Mouse (Mus musculus): ENCODE data around the gene Cfap44. TPM values are rescaled to one million over a fixed set of nuclear protein-coding genes. Genes with fewer than 3 reads are reported as not detected.
A peak's percentile ranks its signal among the peaks of the same experiment; 100 is the strongest.

Gene Cfap44
- polyA plus RNA-seq, 1 experiment from 2014 or later = 0.32 TPM

DNA sequence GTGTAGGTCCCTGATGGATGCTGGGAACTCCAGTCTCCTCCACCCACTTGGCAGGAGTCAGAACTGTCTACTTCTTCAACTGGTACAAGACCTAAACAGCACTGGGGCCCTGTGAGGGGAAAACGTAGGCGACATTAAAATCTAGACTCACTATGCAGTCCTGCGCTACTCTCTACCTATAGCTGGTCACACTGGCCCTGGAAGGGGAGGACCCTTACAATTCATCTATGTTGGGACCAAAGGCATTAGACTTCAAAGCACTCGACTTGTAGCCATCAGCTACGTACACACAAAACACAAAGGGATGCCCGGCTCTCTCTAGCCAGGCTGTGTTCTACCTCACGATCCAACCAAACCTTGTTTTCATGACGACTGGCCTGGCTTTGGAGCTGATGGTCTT, 91.1 kb downstream of the Cfap44 start:
- Histone ChIP-seq H3K9ac (no peak overlapping the region), H3K4me3 (replicated peaks) (no peak overlapping the region), H3K4me1 (peaks cover 24% of the 10 kb centered on the region), H3K9me3 (replicated peaks) (no peaks in the 10 kb centered on the region), H3K36me3 (peaks cover 60% of the 10 kb centered on the region), H3K27ac (no peak overlapping the region), H3K27me3 (no peaks in the 10 kb centered on the region), H3K4me2 (no peak overlapping the region)
- 81% methylated on average over 8 of the region's 8 CpGs for WGBS
- no peak for ATAC-seq (replicated peaks; ENCODE audit: low FRiP score)

DNA sequence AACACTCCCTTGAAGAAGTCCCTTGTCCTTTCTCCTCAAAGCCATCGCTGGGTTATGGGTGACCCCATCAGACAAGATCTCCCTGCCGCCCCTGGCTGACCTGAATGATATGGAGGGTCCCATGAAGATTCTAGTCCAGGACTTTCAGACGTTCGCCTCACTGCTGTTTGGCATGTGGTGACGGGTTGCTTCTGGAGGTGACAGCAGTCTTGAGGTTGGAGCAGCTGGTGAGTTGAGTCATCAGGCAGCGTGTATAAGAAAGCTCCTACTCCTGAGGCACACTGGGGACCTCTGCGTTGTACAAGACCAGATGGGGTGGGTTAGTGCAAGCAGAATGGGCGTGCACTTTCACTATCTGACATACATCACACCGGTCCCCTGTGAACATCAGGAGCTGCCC, 92.0 kb downstream of the Cfap44 start:
- no peak for ATAC-seq (replicated peaks; ENCODE audit: low FRiP score)
- Histone ChIP-seq H3K27me3 (no peaks in the 10 kb centered on the region), H3K9ac (no peak overlapping the region), H3K27ac (no peak overlapping the region), H3K4me1 (peaks cover 17% of the 10 kb centered on the region), H3K4me2 (no peak overlapping the region), H3K9me3 (replicated peaks) (no peaks in the 10 kb centered on the region), H3K36me3 (peaks cover 69% of the 10 kb centered on the region), H3K4me3 (replicated peaks) (no peak overlapping the region)
- WGBS = 89% methylated on average over 9 of the region's 9 CpGs

DNA sequence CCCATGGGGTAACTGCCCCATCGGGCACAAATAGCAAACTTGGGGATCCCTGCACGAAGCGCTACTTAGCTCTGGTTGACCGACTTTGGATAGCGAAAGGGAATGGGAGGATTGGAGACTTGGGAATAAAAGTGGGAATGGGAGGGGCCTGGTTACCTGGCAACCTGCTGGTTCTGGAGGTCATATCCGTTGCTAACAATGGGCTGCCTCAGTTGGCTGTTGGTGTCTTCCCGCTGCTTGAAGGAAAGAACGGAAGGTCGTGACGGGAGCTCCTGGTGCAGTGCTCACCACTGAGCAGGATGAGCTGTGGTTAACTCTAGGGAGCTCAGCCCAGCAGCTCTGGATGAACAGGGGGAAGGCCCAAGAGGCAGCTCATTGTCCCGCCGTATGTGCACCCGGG, 92.6 kb downstream of the Cfap44 start:
- Histone ChIP-seq H3K4me2 (no peak overlapping the region), H3K27ac (no peak overlapping the region), H3K27me3 (no peaks in the 10 kb centered on the region), H3K9me3 (replicated peaks) (no peaks in the 10 kb centered on the region), H3K4me3 (replicated peaks) (no peak overlapping the region), H3K9ac (no peak overlapping the region), H3K4me1 (peaks cover 12% of the 10 kb centered on the region), H3K36me3 (peaks cover 75% of the 10 kb centered on the region)
- ATAC-seq (replicated peaks; ENCODE audit: low FRiP score) = no peak
- WGBS = 89% methylated on average over 13 of the region's 13 CpGs

DNA sequence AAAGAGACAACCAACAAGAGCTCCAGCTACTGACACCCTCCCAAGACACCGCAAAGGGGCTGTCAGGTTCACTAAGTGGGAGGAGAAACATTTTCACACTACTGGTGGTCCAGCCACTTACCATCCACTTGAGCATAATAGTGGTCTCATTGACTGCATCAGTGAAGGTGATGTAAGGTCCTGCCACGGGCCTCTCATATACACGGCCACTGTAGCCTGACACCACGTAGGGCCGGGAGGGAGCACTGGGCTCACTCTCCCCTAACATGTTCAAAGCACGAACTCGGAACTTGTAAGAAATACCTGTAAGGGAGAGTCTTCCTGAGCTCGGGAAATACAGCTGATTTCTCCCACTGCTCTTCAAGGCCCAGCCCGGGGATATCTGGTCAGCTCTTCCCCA, 96.5 kb downstream of the Cfap44 start:
- Histone ChIP-seq H3K4me2 (no peak overlapping the region), H3K36me3 (peaks cover 84% of the 10 kb centered on the region), H3K9me3 (replicated peaks) (no peaks in the 10 kb centered on the region), H3K9ac (no peak overlapping the region), H3K27me3 (no peaks in the 10 kb centered on the region), H3K4me1 (peaks cover 29% of the 10 kb centered on the region), H3K4me3 (replicated peaks) (no peak overlapping the region), H3K27ac (no peak overlapping the region)
- 79% methylated on average over 9 of the region's 9 CpGs for WGBS
- ATAC-seq (replicated peaks; ENCODE audit: low FRiP score) = no peak

DNA sequence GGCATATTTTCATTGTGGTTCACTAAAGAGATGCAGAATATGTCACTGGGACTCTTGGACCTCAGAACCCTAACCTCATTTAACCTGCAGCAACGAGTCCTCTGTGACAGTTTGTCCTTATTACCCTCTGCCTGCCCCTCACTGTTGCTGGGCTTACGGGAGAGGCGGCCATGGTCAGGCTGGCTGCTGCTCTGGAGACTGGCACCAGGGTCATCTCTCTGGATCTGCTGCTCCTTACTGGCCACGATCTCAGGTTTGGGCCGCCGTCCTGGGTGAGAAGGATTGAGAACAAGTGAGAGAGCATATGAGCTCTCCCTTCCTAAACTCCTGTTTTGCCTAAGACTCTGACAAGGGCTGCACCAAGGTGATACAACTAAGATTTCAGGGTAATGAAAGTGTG, 97.6 kb downstream of the Cfap44 start:
- Histone ChIP-seq H3K4me3 (replicated peaks) (no peak overlapping the region), H3K27me3 (no peaks in the 10 kb centered on the region), H3K4me2 (no peak overlapping the region), H3K36me3 (peaks cover 83% of the 10 kb centered on the region), H3K9ac (no peak overlapping the region), H3K27ac (no peak overlapping the region), H3K4me1 (peaks cover 28% of the 10 kb centered on the region), H3K9me3 (replicated peaks) (no peaks in the 10 kb centered on the region)
- ATAC-seq (replicated peaks; ENCODE audit: low FRiP score) = no peak
- 92% methylated on average over 6 of the region's 6 CpGs for WGBS

DNA sequence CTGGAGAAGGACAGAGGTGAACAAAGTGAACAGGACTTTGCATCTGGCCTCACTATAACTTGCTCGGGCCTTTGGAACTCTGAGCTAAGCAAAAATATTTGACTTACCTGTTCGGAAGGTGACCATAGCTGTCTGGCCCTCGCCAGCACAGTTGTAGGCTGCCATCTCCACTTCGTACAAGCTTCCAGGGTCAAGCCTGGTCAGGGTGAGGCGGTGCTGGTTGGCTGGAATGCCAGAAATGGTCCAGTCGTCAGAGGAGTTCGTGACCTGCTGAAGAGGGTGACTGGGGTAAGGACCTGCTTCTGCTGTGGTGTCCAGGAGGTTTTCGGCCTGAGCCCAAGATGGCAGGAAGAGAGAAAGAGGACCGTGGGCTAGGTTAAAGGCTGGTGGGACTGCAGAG, 98.1 kb downstream of the Cfap44 start:
- peaks cover 83% of the 10 kb centered on the region for H3K36me3 ChIP-seq
- H3K9ac ChIP-seq = no peak overlapping the region
- no peaks in the 10 kb centered on the region for H3K27me3 ChIP-seq
- no peak overlapping the region for H3K4me3 ChIP-seq (replicated peaks)
- no peak overlapping the region for H3K27ac ChIP-seq
- H3K4me2 ChIP-seq = no peak overlapping the region
- ATAC-seq (replicated peaks; ENCODE audit: low FRiP score) = no peak
- WGBS = 83% methylated on average over 9 of the region's 9 CpGs
- no peaks in the 10 kb centered on the region for H3K9me3 ChIP-seq (replicated peaks)
- H3K4me1 ChIP-seq = peaks cover 34% of the 10 kb centered on the region

DNA sequence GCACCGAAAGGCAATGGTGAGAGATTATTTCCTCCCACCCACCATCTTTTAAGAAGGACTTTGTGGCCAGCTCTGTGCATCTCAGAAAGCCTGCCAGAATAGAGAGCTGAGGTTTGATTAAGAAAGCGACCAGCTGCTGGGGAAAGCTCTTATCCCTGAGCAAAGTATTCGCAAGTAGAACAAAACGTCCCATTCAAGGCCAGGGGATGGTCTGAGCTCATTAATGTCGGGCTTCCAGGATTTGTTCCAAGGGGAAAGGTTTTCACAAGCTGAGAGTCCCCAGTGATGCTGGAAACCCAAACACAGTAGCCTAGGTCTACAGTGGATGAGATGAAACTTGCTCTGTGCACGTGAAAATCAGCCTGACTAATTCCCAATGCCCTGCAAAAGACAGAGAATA, 99.3 kb downstream of the Cfap44 start:
- Histone ChIP-seq H3K27ac (peak overlapping the region; percentile 80), H3K27me3 (no peaks in the 10 kb centered on the region), H3K4me1 (peaks cover 37% of the 10 kb centered on the region), H3K36me3 (peaks cover 83% of the 10 kb centered on the region), H3K4me2 (no peak overlapping the region), H3K9ac (no peak overlapping the region), H3K9me3 (replicated peaks) (no peaks in the 10 kb centered on the region), H3K4me3 (replicated peaks) (no peak overlapping the region)
- 43% methylated on average over 6 of the region's 6 CpGs for WGBS
- no peak for ATAC-seq (replicated peaks; ENCODE audit: low FRiP score)

DNA sequence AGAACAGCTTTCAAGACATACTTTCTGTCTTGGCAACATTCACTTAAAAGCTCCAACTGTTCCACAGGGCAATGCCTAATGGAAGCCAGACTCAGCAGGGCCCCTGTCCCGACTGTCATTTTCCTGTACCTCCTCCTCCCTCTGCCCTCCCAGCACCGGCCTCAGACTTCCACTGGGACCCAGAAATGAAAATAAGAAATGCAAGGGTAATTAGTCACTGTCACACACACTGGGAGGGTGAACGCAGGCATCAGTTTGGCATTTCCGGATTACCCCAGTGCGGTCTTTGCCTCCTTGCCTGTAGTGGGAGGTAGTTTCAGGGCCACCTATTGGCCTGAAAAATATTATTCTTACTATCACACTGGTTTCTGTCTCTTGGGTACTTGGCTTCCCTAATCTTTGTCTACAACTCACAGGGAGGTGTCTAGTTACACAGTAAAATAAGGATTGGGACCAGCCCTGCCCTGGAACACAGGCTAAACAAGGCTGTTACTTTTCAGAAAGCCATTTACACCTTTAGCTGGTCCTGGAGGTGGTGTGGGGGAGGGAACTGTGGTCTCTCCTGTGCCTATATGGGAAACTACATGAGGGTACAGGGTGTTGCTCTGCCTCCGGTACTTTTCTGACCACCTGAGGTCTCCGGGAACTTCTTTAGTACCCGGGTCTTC, 100.0 kb downstream of the Cfap44 start:
- Histone ChIP-seq H3K36me3 (peaks cover 83% of the 10 kb centered on the region), H3K4me3 (replicated peaks) (no peak overlapping the region), H3K4me1 (peaks cover 37% of the 10 kb centered on the region), H3K9ac (no peak overlapping the region), H3K4me2 (no peak overlapping the region), H3K9me3 (replicated peaks) (no peaks in the 10 kb centered on the region), H3K27ac (peak overlapping the region; percentile 80), H3K27me3 (no peaks in the 10 kb centered on the region)
- peak; percentile 80 for ATAC-seq (replicated peaks; ENCODE audit: low FRiP score)
- WGBS = 26% methylated on average over 8 of the region's 8 CpGs

DNA sequence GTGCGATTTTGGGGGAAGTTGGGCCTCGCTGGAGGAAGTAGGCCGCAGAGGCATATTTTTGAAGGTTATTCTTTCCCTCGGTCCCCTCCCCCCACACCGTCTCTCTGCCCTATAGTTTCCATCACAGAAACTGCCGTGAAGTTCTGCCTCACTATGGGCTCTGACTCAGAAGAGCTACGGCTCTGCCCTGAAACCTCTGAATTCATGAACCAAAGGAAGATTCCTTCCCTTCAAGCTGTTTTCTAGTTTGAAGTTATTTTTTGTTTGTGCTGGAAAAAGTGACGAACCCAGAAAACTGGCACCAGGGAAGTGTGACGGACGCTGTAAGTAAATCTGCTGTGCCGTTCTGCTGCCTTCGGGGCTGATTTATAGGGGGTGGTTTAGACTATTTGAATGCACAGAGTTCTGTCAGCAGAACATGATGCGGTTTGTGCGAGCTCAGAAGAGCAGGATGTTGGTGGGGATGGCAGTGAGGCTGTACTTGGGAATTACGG, 102.4 kb downstream of the Cfap44 start:
- H3K4me1 ChIP-seq = peaks cover 37% of the 10 kb centered on the region
- no peaks in the 10 kb centered on the region for H3K27me3 ChIP-seq
- no peak overlapping the region for H3K4me3 ChIP-seq (replicated peaks)
- no peak overlapping the region for H3K4me2 ChIP-seq
- H3K27ac ChIP-seq = no peak overlapping the region
- ATAC-seq (replicated peaks; ENCODE audit: low FRiP score) = no peak
- peaks cover 83% of the 10 kb centered on the region for H3K36me3 ChIP-seq
- H3K9ac ChIP-seq = no peak overlapping the region
- H3K9me3 ChIP-seq (replicated peaks) = no peaks in the 10 kb centered on the region
- 48% methylated on average over 15 of the region's 15 CpGs for WGBS

DNA sequence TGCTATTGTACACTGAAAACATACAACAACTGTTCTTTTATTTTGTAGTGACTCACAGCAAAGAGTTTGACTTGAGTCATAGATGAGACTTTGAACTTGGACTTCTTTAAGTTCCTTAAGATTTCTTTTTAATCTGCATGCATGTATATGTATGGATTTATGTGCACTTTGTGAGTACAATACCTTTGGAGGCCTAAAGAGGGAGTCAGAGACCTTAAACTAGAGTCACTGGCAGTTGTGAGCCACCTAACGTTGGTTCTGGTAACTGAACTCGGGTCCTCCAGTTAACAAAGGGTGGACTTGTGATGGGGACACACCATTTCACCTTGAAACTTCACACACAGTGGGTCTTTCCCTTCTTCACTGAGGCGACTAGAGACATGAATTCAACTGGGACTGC, 103.9 kb downstream of the Cfap44 start:
- H3K36me3 ChIP-seq = peaks cover 81% of the 10 kb centered on the region
- no peak overlapping the region for H3K9ac ChIP-seq
- no peaks in the 10 kb centered on the region for H3K27me3 ChIP-seq
- H3K4me1 ChIP-seq = peaks cover 33% of the 10 kb centered on the region
- no peak overlapping the region for H3K27ac ChIP-seq
- no peak for ATAC-seq (replicated peaks; ENCODE audit: low FRiP score)
- no peaks in the 10 kb centered on the region for H3K9me3 ChIP-seq (replicated peaks)
- no peak overlapping the region for H3K4me2 ChIP-seq
- 91% methylated on average over 3 of the region's 3 CpGs for WGBS
- H3K4me3 ChIP-seq (replicated peaks) = no peak overlapping the region

DNA sequence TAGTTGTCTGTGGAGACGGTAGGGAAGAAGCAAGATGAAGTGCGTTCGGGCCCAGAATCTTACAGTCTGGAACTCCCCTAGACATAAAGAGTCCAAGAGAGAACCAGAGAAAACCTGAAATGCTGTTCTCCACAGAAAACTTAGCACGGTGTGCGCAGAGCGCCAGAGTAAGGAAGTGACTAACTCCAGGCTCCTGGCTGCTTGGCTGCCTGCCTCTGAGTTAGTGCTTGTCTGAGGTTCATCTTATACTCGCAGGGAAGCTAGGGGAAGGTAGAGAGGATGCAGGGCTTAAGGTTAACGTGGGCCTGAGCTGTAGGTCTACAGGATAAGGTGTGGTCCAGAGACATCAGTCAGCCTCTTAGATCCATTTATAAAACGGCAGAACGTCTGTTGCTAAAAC, 107.2 kb downstream of the Cfap44 start:
- Histone ChIP-seq H3K4me2 (no peak overlapping the region), H3K4me3 (replicated peaks) (no peak overlapping the region), H3K36me3 (peaks cover 93% of the 10 kb centered on the region), H3K27ac (no peak overlapping the region), H3K9ac (no peak overlapping the region), H3K4me1 (peaks cover 9% of the 10 kb centered on the region; the same call in 1 of the 2 replicates), H3K27me3 (no peaks in the 10 kb centered on the region), H3K9me3 (replicated peaks) (0 out of 2 replicates have a peak, but pooled peaks cover 4% of the 10 kb centered on the region)
- WGBS = 91% methylated on average over 10 of the region's 10 CpGs
- no peak for ATAC-seq (replicated peaks; ENCODE audit: low FRiP score)

DNA sequence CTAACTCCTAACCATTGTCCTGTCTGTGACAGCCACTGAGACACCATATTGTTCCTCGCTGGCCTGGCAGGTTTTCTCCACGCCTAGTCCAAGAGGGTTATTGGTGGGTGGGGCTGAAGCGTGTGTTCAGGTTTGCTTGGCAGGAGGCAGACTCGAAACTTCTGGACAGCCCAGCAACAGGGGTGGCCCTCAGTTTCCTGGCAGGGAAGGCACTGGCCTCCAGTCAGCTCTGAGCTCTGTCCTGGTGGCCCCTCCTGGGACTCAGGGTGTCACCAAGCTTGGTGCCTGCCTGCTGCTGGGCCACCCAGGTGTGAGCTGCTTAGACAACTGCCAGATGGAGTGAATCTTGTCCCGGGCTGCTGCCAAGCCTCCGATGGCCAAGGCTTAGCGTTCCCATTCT, 107.7 kb downstream of the Cfap44 start:
- Histone ChIP-seq H3K27me3 (no peaks in the 10 kb centered on the region), H3K4me3 (replicated peaks) (no peak overlapping the region), H3K27ac (no peak overlapping the region), H3K36me3 (peaks cover 89% of the 10 kb centered on the region), H3K9ac (no peak overlapping the region), H3K9me3 (replicated peaks) (0 out of 2 replicates have a peak, but pooled peaks cover 4% of the 10 kb centered on the region), H3K4me2 (no peak overlapping the region), H3K4me1 (peaks cover 13% of the 10 kb centered on the region)
- 78% methylated on average over 7 of the region's 7 CpGs for WGBS
- ATAC-seq (replicated peaks; ENCODE audit: low FRiP score) = no peak
